Mouse (Mus musculus): ENCODE measurements at regions not wholly inside any gene's neighbourhood (a gene's known extent, or its start where the extent isn't known, plus 50 kb on each side); places are given as distances from the start of the nearest gene placed in this dataset.

- 63% methylated on average over 6 of the region's 6 CpGs for WGBS
These were observed 202.8 kb downstream of the Cd83 start for GRCm38 (mm10) chr13:43987338-43987737.

GRCm38 (mm10) chr13:43988421-43988820 is 203.8 kb downstream of the Cd83 start:
- Histone ChIP-seq H3K36me3 (ENCODE audit: insufficient read depth, low read length) (no peaks in the 10 kb centered on the region), H3K9ac (replicated peaks; ENCODE audit: low read length) (no peak overlapping the region), H3K27ac (ENCODE audit: low read length) (no peak overlapping the region), H3K4me1 (ENCODE audit: insufficient read depth, low read length) (peaks cover 13% of the 10 kb centered on the region), H3K9me3 (ENCODE audit: low read length) (no peaks in the 10 kb centered on the region), H3K27me3 (ENCODE audit: insufficient read depth, low read length) (no peaks in the 10 kb centered on the region), H3K4me3 (ENCODE audit: low read length) (no peak overlapping the region), H3K4me2 (replicated peaks; ENCODE audit: low read depth, low read length) (no peak overlapping the region)
- 85% methylated on average over 4 of the region's 4 CpGs for WGBS
- no peak for ATAC-seq (ENCODE audit: low FRiP score, low TSS enrichment)

More at GRCm38 (mm10) chr13:43987338-43987737, 202.8 kb downstream of the Cd83 start:
- H3K4me3 ChIP-seq (ENCODE audit: low read length): no peak overlapping the region
- H3K27me3 ChIP-seq (ENCODE audit: insufficient read depth, low read length): no peaks in the 10 kb centered on the region
- H3K9me3 ChIP-seq (ENCODE audit: low read length): no peaks in the 10 kb centered on the region
- H3K4me2 ChIP-seq (replicated peaks; ENCODE audit: low read depth, low read length): no peak overlapping the region
- H3K4me1 ChIP-seq (ENCODE audit: insufficient read depth, low read length): peaks cover 13% of the 10 kb centered on the region
- no peak overlapping the region for H3K27ac ChIP-seq (ENCODE audit: low read length)
- no peaks in the 10 kb centered on the region for H3K36me3 ChIP-seq (ENCODE audit: insufficient read depth, low read length)
- ATAC-seq (ENCODE audit: low FRiP score, low TSS enrichment): no peak
- no peak overlapping the region for H3K9ac ChIP-seq (replicated peaks; ENCODE audit: low read length)

GRCm38 (mm10) chr13:43990281-43991101 is 205.9 kb downstream of the Cd83 start:
- ATAC-seq (ENCODE audit: low FRiP score, low TSS enrichment): no peak
- H3K4me2 ChIP-seq (replicated peaks; ENCODE audit: low read depth, low read length): no peak overlapping the region

DNA sequence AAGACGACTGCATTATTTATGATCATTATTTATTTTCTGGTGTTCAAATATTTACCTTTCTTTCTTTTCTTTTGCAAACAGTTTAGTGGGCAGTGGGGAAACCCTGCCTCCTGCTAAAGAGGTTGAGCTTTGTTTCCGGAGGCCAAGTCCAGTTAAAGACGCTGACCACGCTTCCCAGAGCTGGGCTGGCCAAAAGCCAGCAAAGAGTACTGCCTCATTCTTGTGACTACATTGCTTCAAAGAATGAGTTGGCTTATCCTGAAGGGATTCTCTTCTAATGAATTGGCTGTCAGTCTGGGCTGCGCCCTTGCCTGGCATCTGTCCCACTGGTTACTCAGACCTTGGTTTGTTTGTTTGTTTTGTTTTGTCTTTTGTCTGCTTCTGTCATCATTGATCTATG is 207.2 kb downstream of the Cd83 start:
- no peaks in the 10 kb centered on the region for H3K9me3 ChIP-seq (ENCODE audit: low read length)
- peak overlapping the region; percentile 40; the same call in 1 of the 2 replicates for H3K27ac ChIP-seq (ENCODE audit: low read length)
- H3K9ac ChIP-seq (replicated peaks; ENCODE audit: low read length): no peak overlapping the region
- H3K4me1 ChIP-seq (ENCODE audit: insufficient read depth, low read length): peaks cover 13% of the 10 kb centered on the region
- no peaks in the 10 kb centered on the region for H3K27me3 ChIP-seq (ENCODE audit: insufficient read depth, low read length)
- peak; percentile 61; the same call in 1 of the 2 replicates for ATAC-seq (ENCODE audit: low FRiP score, low TSS enrichment)
- H3K4me3 ChIP-seq (ENCODE audit: low read length): no peak overlapping the region
- WGBS: 21% methylated on average over 5 of the region's 5 CpGs
- H3K4me2 ChIP-seq (replicated peaks; ENCODE audit: low read depth, low read length): no peak overlapping the region
- H3K36me3 ChIP-seq (ENCODE audit: insufficient read depth, low read length): no peaks in the 10 kb centered on the region

More at GRCm38 (mm10) chr13:43990281-43991101, 205.9 kb downstream of the Cd83 start:
- Histone ChIP-seq H3K36me3 (ENCODE audit: insufficient read depth, low read length) (no peaks in the 10 kb centered on the region), H3K4me1 (ENCODE audit: insufficient read depth, low read length) (peaks cover 13% of the 10 kb centered on the region), H3K9ac (replicated peaks; ENCODE audit: low read length) (no peak overlapping the region), H3K27me3 (ENCODE audit: insufficient read depth, low read length) (no peaks in the 10 kb centered on the region), H3K27ac (ENCODE audit: low read length) (no peak overlapping the region), H3K4me3 (ENCODE audit: low read length) (no peak overlapping the region), H3K9me3 (ENCODE audit: low read length) (no peaks in the 10 kb centered on the region)
- 41% methylated on average over 16 of the region's 16 CpGs for WGBS

GRCm38 (mm10) chr13:43992968-43993367 is 208.4 kb downstream of the Cd83 start:
- Histone ChIP-seq H3K27me3 (ENCODE audit: insufficient read depth, low read length) (no peaks in the 10 kb centered on the region), H3K4me2 (replicated peaks; ENCODE audit: low read depth, low read length) (no peak overlapping the region), H3K27ac (ENCODE audit: low read length) (no peak overlapping the region), H3K4me3 (ENCODE audit: low read length) (no peak overlapping the region), H3K36me3 (ENCODE audit: insufficient read depth, low read length) (no peaks in the 10 kb centered on the region), H3K9ac (replicated peaks; ENCODE audit: low read length) (no peak overlapping the region), H3K9me3 (ENCODE audit: low read length) (no peaks in the 10 kb centered on the region), H3K4me1 (ENCODE audit: insufficient read depth, low read length) (peaks cover 13% of the 10 kb centered on the region)
- no peak for ATAC-seq (ENCODE audit: low FRiP score, low TSS enrichment)

DNA sequence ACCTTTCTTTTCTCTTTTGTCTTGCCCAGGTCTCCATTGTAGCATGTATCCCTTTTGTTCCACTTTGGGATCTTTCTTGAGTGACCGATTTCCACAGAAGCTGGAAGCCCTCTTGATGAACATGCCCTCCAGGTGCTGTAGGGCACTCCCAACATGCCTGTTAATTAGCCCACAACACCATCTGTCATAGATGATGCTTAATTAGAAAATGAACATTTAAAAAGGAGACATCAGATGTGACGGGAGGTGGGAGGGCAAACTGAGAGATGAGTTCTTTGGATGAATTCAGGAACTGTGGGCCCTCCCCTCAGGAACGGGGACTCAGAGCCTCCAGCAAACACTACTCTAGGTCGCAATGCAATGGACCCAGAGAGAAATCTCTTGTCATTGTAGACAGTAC is 209.8 kb downstream of the Cd83 start:
- ATAC-seq (ENCODE audit: low FRiP score, low TSS enrichment): no peak
- no peaks in the 10 kb centered on the region for H3K9me3 ChIP-seq (ENCODE audit: low read length)
- no peak overlapping the region for H3K9ac ChIP-seq (replicated peaks; ENCODE audit: low read length)
- H3K27ac ChIP-seq (ENCODE audit: low read length): no peak overlapping the region
- H3K4me1 ChIP-seq (ENCODE audit: insufficient read depth, low read length): peaks cover 13% of the 10 kb centered on the region
- H3K27me3 ChIP-seq (ENCODE audit: insufficient read depth, low read length): no peaks in the 10 kb centered on the region
- no peak overlapping the region for H3K4me2 ChIP-seq (replicated peaks; ENCODE audit: low read depth, low read length)
- H3K4me3 ChIP-seq (ENCODE audit: low read length): no peak overlapping the region
- no peaks in the 10 kb centered on the region for H3K36me3 ChIP-seq (ENCODE audit: insufficient read depth, low read length)
- 94% methylated on average over 4 of the region's 4 CpGs for WGBS

GRCm38 (mm10) chr13:43995623-43996022 is 211.0 kb downstream of the Cd83 start:
- ATAC-seq (ENCODE audit: low FRiP score, low TSS enrichment): no peak
- no peaks in the 10 kb centered on the region for H3K36me3 ChIP-seq (ENCODE audit: insufficient read depth, low read length)
- H3K9ac ChIP-seq (replicated peaks; ENCODE audit: low read length): no peak overlapping the region
- peaks cover 13% of the 10 kb centered on the region for H3K4me1 ChIP-seq (ENCODE audit: insufficient read depth, low read length)
- H3K27ac ChIP-seq (ENCODE audit: low read length): no peak overlapping the region
- no peaks in the 10 kb centered on the region for H3K9me3 ChIP-seq (ENCODE audit: low read length)
- H3K4me3 ChIP-seq (ENCODE audit: low read length): no peak overlapping the region
- no peaks in the 10 kb centered on the region for H3K27me3 ChIP-seq (ENCODE audit: insufficient read depth, low read length)
- WGBS: 47% methylated on average over 3 of the region's 3 CpGs
- no peak overlapping the region for H3K4me2 ChIP-seq (replicated peaks; ENCODE audit: low read depth, low read length)

DNA sequence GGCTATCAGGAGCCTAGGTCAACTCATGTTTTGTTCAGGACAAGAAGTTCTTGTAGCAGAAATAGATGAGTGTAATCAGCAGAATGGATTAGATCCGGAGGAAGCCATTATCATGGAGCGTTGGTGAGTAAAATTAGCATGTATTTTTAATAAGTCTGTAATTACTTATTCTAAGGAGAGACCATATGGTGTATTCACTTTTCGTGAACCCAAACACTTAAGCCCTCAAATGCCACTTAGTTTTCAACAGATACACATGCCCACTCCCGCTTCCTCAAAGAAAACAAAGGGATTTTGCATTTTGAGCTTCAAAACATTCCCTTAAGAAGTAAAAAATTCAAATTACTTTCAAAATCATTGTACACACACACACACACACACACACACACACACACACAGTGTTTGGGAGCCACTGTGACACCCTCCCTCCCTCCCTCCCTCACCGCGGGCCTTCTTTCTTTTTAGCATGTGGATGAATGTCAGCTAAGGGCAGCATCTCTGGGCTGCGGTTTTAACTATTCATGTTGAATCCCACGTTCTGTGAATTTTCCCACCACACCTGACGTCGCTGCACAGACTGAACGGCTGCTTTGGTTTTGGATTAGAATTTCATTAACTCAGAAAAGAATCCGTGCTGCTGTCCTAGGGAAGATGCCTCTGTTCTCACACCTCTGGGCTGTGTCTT is 217.4 kb downstream of the Cd83 start:
- Histone ChIP-seq H3K27ac (ENCODE audit: low read length) (no peak overlapping the region), H3K9me3 (ENCODE audit: low read length) (0 out of 2 replicates have a peak, but pooled peaks cover 4% of the 10 kb centered on the region), H3K4me2 (replicated peaks; ENCODE audit: low read depth, low read length) (no peak overlapping the region), H3K4me3 (ENCODE audit: low read length) (no peak overlapping the region), H3K36me3 (ENCODE audit: insufficient read depth, low read length) (no peaks in the 10 kb centered on the region), H3K4me1 (ENCODE audit: insufficient read depth, low read length) (no peaks in the 10 kb centered on the region), H3K27me3 (ENCODE audit: insufficient read depth, low read length) (no peaks in the 10 kb centered on the region), H3K9ac (replicated peaks; ENCODE audit: low read length) (no peak overlapping the region)
- 87% methylated on average over 12 of the region's 12 CpGs for WGBS
- ATAC-seq (ENCODE audit: low FRiP score, low TSS enrichment): no peak

GRCm38 (mm10) chr13:44012868-44013267 is 228.3 kb downstream of the Cd83 start:
- H3K36me3 ChIP-seq (ENCODE audit: insufficient read depth, low read length): no peaks in the 10 kb centered on the region
- 80% methylated on average over 2 of the region's 2 CpGs for WGBS
- no peak overlapping the region for H3K27ac ChIP-seq (ENCODE audit: low read length)
- peaks cover 8% of the 10 kb centered on the region for H3K4me1 ChIP-seq (ENCODE audit: insufficient read depth, low read length)
- H3K9me3 ChIP-seq (ENCODE audit: low read length): peaks cover 3% of the 10 kb centered on the region; the same call in 1 of the 2 replicates
- no peak overlapping the region for H3K9ac ChIP-seq (replicated peaks; ENCODE audit: low read length)
- no peak overlapping the region for H3K4me3 ChIP-seq (ENCODE audit: low read length)
- no peaks in the 10 kb centered on the region for H3K27me3 ChIP-seq (ENCODE audit: insufficient read depth, low read length)
- no peak for ATAC-seq (ENCODE audit: low FRiP score, low TSS enrichment)
- no peak overlapping the region for H3K4me2 ChIP-seq (replicated peaks; ENCODE audit: low read depth, low read length)

Data from kidney, embryonic 16.5 days (tissue).